ENCODE assay signal across 11 mouse cellular contexts in the genomic region with DNA sequence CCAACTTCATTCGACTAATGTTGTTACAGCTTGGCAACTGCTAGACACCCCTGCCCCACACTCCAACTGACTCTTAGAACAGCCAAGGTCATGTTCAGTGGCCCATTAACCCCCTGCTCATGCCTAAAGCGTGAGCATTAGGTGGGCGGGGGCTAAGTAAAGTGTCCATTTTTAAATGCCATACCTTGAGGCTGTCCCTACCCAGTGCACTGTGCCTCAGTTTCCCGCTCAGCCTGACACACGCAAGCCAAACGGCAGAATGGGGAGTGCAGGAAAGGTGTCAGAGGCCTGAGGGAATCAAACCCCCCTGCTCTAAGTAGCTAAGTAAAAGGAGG. TPM values are rescaled to one million over a fixed set of nuclear protein-coding genes. Genes with fewer than 3 reads are reported as not detected.
DNase-seq lines count a peak whose midpoint lies in the region; ATAC-seq and TF ChIP-seq lines count a peak whose summit lies in the region.
"Had no signal": no experiment of that assay in that cellular context is flagged by ENCODE, and none has a peak within 500 bp of the region (broad histone marks: within the 10 kb centered on the region; RNA-seq: fewer than 3 reads in every experiment).

No protein-coding gene starts in this region.

- no peaks in the 10 kb centered on the region for H3K79me2 ChIP-seq in myocyte (ENCODE audit: control insufficient read depth, insufficient read depth)

- H3K27ac ChIP-seq in kidney, embryonic 15.5 days: peak overlapping the region; percentile 70
- H3K27ac ChIP-seq in embryonic facial prominence, embryonic 11.5 days (replicated peaks; ENCODE audit: low read depth, low read length): peak overlapping the region; percentile 56; the same call in 1 of the 2 replicates
- peak overlapping the region; percentile 75; the same call in 1 of the 2 replicates for H3K27ac ChIP-seq in hindbrain, embryonic 15.5 days (replicated peaks)
- H3K27ac ChIP-seq: liver, embryonic 15.5 days had no signal

- H3K4me3 ChIP-seq in kidney, embryonic 15.5 days (replicated peaks): no peak overlapping the region
- H3K4me3 ChIP-seq in embryonic facial prominence, embryonic 11.5 days (ENCODE audit: low read depth, low read length): no peak overlapping the region
- H3K4me3 ChIP-seq in hindbrain, embryonic 15.5 days: no peak overlapping the region
- H3K4me3 ChIP-seq in myocyte: no peak overlapping the region
- H3K4me3 ChIP-seq: liver, embryonic 15.5 days had no signal

- peaks cover 42% of the 10 kb centered on the region for H3K4me1 ChIP-seq in kidney, embryonic 15.5 days
- peaks cover 7% of the 10 kb centered on the region for H3K4me1 ChIP-seq in embryonic facial prominence, embryonic 11.5 days (ENCODE audit: control insufficient read depth, insufficient read depth, low read length)
- H3K4me1 ChIP-seq in hindbrain, embryonic 15.5 days (replicated peaks): peaks cover 32% of the 10 kb centered on the region
- H3K4me1 ChIP-seq: liver, embryonic 15.5 days had no signal

- no peaks in the 10 kb centered on the region for H3K9me3 ChIP-seq in kidney, embryonic 15.5 days (replicated peaks)
- no peaks in the 10 kb centered on the region for H3K9me3 ChIP-seq in embryonic facial prominence, embryonic 11.5 days (replicated peaks; ENCODE audit: control insufficient read depth, low read length)
- H3K9me3 ChIP-seq in hindbrain, embryonic 15.5 days: no peaks in the 10 kb centered on the region
- H3K9me3 ChIP-seq: liver, embryonic 15.5 days had no signal

- no peak overlapping the region for H3K9ac ChIP-seq in kidney, embryonic 15.5 days
- H3K9ac ChIP-seq in embryonic facial prominence, embryonic 11.5 days (replicated peaks; ENCODE audit: low read length): no peak overlapping the region
- no peak overlapping the region for H3K9ac ChIP-seq in hindbrain, embryonic 15.5 days
- H3K9ac ChIP-seq: liver, embryonic 15.5 days had no signal

- WGBS in kidney, embryonic 15.5 days: 40% methylated on average over 6 of the region's 6 CpGs
- 14% methylated on average over 6 of the region's 6 CpGs for WGBS in embryonic facial prominence, embryonic 11.5 days
- 11% methylated on average over 6 of the region's 6 CpGs for WGBS in hindbrain, embryonic 15.5 days

- H3K4me2 ChIP-seq in kidney, embryonic 15.5 days: 0 out of 2 replicates have a peak overlapping the region, but pooled peaks have one; percentile 22
- H3K4me2 ChIP-seq in embryonic facial prominence, embryonic 11.5 days (ENCODE audit: low read depth, low read length): no peak overlapping the region
- H3K4me2 ChIP-seq in hindbrain, embryonic 15.5 days: 0 out of 2 replicates have a peak overlapping the region, but pooled peaks have one; percentile 9
- peak overlapping the region; percentile 1 for H3K4me2 ChIP-seq in myocyte (ENCODE audit: low read depth)
- H3K4me2 ChIP-seq: liver, embryonic 15.5 days had no signal

- H3K36me3 ChIP-seq in kidney, embryonic 15.5 days: no peaks in the 10 kb centered on the region
- H3K36me3 ChIP-seq in embryonic facial prominence, embryonic 11.5 days (replicated peaks; ENCODE audit: control insufficient read depth, insufficient read depth, low read depth, low read length): no peaks in the 10 kb centered on the region
- no peaks in the 10 kb centered on the region for H3K36me3 ChIP-seq in hindbrain, embryonic 15.5 days
- H3K36me3 ChIP-seq in myocyte (ENCODE audit: control insufficient read depth, insufficient read depth): no peaks in the 10 kb centered on the region
- H3K36me3 ChIP-seq: liver, embryonic 15.5 days had no signal

- TF ChIP-seq POLR2A in myocyte (IDR thresholded peaks at IDR 0.05; ENCODE audit: insufficient read length, low read depth): no peak

- no peak for DNase-seq in kidney, postnatal 10 days
- no peak for DNase-seq in embryonic facial prominence, embryonic 11.5 days (ENCODE audit: low spot score)
- DNase-seq in retina, postnatal 1 day: no peak
- DNase-seq in cerebellum, adult 9-11 months: no peak
- DNase-seq: right cerebral cortex, postnatal 14 days had no signal

- H3K27me3 ChIP-seq in kidney, embryonic 15.5 days: no peaks in the 10 kb centered on the region
- no peaks in the 10 kb centered on the region for H3K27me3 ChIP-seq in embryonic facial prominence, embryonic 11.5 days (ENCODE audit: control insufficient read depth, insufficient read depth, low read length)
- H3K27me3 ChIP-seq in hindbrain, embryonic 15.5 days: no peaks in the 10 kb centered on the region
- H3K27me3 ChIP-seq in myocyte (ENCODE audit: control insufficient read depth, insufficient read depth, insufficient read length): no peaks in the 10 kb centered on the region

- ATAC-seq in kidney, embryonic 15.5 days (replicated peaks; ENCODE audit: low FRiP score): peak; percentile 53
- ATAC-seq in embryonic facial prominence, embryonic 11.5 days (replicated peaks; ENCODE audit: insufficient number of reproducible peaks, low FRiP score, low TSS enrichment, low read depth): no peak; the same call in none of the 2 replicates
- ATAC-seq in hindbrain, embryonic 15.5 days (ENCODE audit: low FRiP score, low read depth): no peak
- no peak for ATAC-seq in megakaryocyte progenitor cell, adult 5-6 weeks (replicated peaks; ENCODE audit: poor library complexity)
- ATAC-seq: CD4-positive, CD25-positive, alpha-beta regulatory T cell, adult 4 months had no signal

- H3ac ChIP-seq in myocyte (ENCODE audit: control insufficient read depth, insufficient read length): no peak overlapping the region

TF ChIP-seq in myocyte, 11 proteins besides CTCF, POLR2A, EP300 and RAD21:
- TF ChIP-seq TCF12 (IDR thresholded peaks at IDR 0.05; ENCODE audit: insufficient read depth, poor library complexity, severe bottlenecking): no peak
- TF ChIP-seq MYOG (IDR thresholded peaks at IDR 0.05; ENCODE audit: control insufficient read depth in 1 of 3, insufficient read depth in 1 of 3, insufficient read length in 2 of 3, low read depth in 2 of 3): no peak
- TF ChIP-seq REST (IDR thresholded peaks at IDR 0.05; ENCODE audit: insufficient read depth, insufficient read length): no peak
- TF ChIP-seq MAX (IDR thresholded peaks at IDR 0.05; ENCODE audit: low read depth): no peak
- no peak for TF ChIP-seq CEBPB (IDR thresholded peaks at IDR 0.05; ENCODE audit: insufficient read depth, poor library complexity, severe bottlenecking)
- TF ChIP-seq POLR2AphosphoS2 (IDR thresholded peaks at IDR 0.05; ENCODE audit: insufficient read length, low read depth): no peak

RNA-seq across cellular contexts. Expression of a gene that starts 12.6 kb away (rescaled TPM):
- 62.7 and 70.9 TPM in 2 replicates for polyA plus RNA-seq in kidney, embryonic 15.5 days (2015; fragmentation: Nextera tagmentation; extraction: Ambion mirVana)
- 21.1 and 21.6 TPM in 2 replicates for polyA plus RNA-seq in embryonic facial prominence, embryonic 11.5 days (2014; fragmentation: Nextera tagmentation; extraction: Ambion mirVana)
- polyA plus RNA-seq in hindbrain, embryonic 15.5 days (2015; fragmentation: Nextera tagmentation; extraction: Ambion mirVana): 13.5 and 14.0 TPM in 2 replicates
- polyA plus RNA-seq in myocyte (2012; fragmentation: generic; extraction: Trizol): 111 TPM
- 12.4 and 15.4 TPM in 2 replicates for total RNA-seq in megakaryocyte progenitor cell, adult 5-6 weeks (2015)
- total RNA-seq in megakaryocyte progenitor cell, adult 5-6 weeks (2017): 3.1 and 9.7 TPM in 2 replicates

RNA-seq across cellular contexts. Expression of a gene that starts 13.7 kb away (rescaled TPM):
- polyA plus RNA-seq in kidney, embryonic 15.5 days (2015; fragmentation: Nextera tagmentation; extraction: Ambion mirVana): 0.17 and 0.40 TPM in 2 replicates
- 0.11 and 0.28 TPM in 2 replicates for polyA plus RNA-seq in embryonic facial prominence, embryonic 11.5 days (2014; fragmentation: Nextera tagmentation; extraction: Ambion mirVana)
- polyA plus RNA-seq in hindbrain, embryonic 15.5 days (2015; fragmentation: Nextera tagmentation; extraction: Ambion mirVana): 0.24 and 0.30 TPM in 2 replicates
- polyA plus RNA-seq in myocyte (2012; fragmentation: generic; extraction: Trizol): not detected
- total RNA-seq in megakaryocyte progenitor cell, adult 5-6 weeks (2015): 0.37 and 0.72 TPM in 2 replicates
- 0.54 and 0.68 TPM in 2 replicates for total RNA-seq in megakaryocyte progenitor cell, adult 5-6 weeks (2017)
- polyA plus RNA-seq: CD4-positive, CD25-positive, alpha-beta regulatory T cell, adult 4 months; liver, embryonic 15.5 days had no signal

RNA-seq across cellular contexts. Expression of a gene that starts 42.1 kb away (rescaled TPM):
- polyA plus RNA-seq in kidney, embryonic 15.5 days (2015; fragmentation: Nextera tagmentation; extraction: Ambion mirVana): 0.12 and 0.16 TPM in 2 replicates
- 0.07 and 0.08 TPM in 2 replicates for polyA plus RNA-seq in embryonic facial prominence, embryonic 11.5 days (2014; fragmentation: Nextera tagmentation; extraction: Ambion mirVana)
- polyA plus RNA-seq in hindbrain, embryonic 15.5 days (2015; fragmentation: Nextera tagmentation; extraction: Ambion mirVana): 0.05 and 0.12 TPM in 2 replicates
- not detected for polyA plus RNA-seq in myocyte (2012; fragmentation: generic; extraction: Trizol)
- 5.3 and 9.3 TPM in 2 replicates for total RNA-seq in megakaryocyte progenitor cell, adult 5-6 weeks (2015)
- 9.5 and 10.7 TPM in 2 replicates for total RNA-seq in megakaryocyte progenitor cell, adult 5-6 weeks (2017)
- polyA plus RNA-seq: CD4-positive, CD25-positive, alpha-beta regulatory T cell, adult 4 months had no signal
